Comparison of ENCODE assay signal across 23 mouse cellular contexts in the genomic region with DNA sequence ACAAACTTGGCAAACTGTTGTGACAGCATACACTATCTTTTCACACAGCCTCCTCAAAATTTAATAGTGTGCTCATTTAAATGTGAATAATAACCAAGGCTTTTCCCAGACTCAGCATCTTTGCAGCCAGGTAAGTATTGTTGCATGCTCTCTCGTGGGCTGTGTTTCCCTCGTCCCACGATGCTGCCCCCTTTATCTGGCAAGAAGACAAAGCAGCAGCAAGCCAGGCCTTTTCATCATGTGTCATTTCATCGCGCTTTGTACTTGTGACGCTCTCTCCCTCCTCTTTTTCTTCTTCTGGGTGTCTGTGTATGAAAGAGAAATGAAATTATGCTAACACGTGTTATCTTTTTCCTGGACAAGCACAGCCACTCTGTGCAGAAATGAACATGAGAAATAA.
A peak's percentile ranks its signal among the peaks of the same experiment; 100 is the strongest.
DNase-seq lines count a peak whose midpoint lies in the region; ATAC-seq lines count a peak whose summit lies in the region.
"Had no signal": no experiment of that assay in that cellular context is flagged by ENCODE, and none has a peak within 500 bp of the region (broad histone marks: within the 10 kb centered on the region; RNA-seq: fewer than 3 reads in every experiment).

No protein-coding gene starts in this region.

- no peak for DNase-seq in heart, postnatal 4 days
- peak; percentile 37 for DNase-seq in midbrain, embryonic 11.5 days (ENCODE audit: low spot score, missing footprints)
- no peak for DNase-seq in midbrain, embryonic 10.5 days (ENCODE audit: low spot score)
- no peak for DNase-seq in spleen, postnatal 36 days (ENCODE audit: low spot score in 2 of 2)
- no peak for DNase-seq in frontal cortex, postnatal 36 days (ENCODE audit: low spot score in 2 of 2)
- DNase-seq: adrenal gland, adult 8-10 months; cerebellum, adult 2 months; cerebellum, postnatal 25 days; gastrocnemius, adult 2 months; kidney, adult 11 months; lung, adult 18-20 months; lung, postnatal 10 days; thymus, adult 2 months; thymus, postnatal 4 days had no signal

- H3K4me3 ChIP-seq in heart, embryonic 13.5 days: no peak overlapping the region
- no peak overlapping the region for H3K4me3 ChIP-seq in midbrain, embryonic 11.5 days (ENCODE audit: low read depth, low read length)
- H3K4me3 ChIP-seq in midbrain, embryonic 10.5 days: no peak overlapping the region
- H3K4me3 ChIP-seq in midbrain, embryonic 13.5 days (replicated peaks): no peak overlapping the region
- H3K4me3 ChIP-seq: embryonic facial prominence, embryonic 12.5 days; gastrocnemius, adult 2 months; heart, embryonic 10.5 days; limb, embryonic 13.5 days; liver, embryonic 12.5 days; midbrain, embryonic 12.5 days had no signal

- peaks cover 60% of the 10 kb centered on the region for H3K4me1 ChIP-seq in heart, embryonic 13.5 days
- peaks cover 8% of the 10 kb centered on the region; the same call in 1 of the 2 replicates for H3K4me1 ChIP-seq in midbrain, embryonic 11.5 days (ENCODE audit: control insufficient read depth, insufficient read depth, low read length)
- H3K4me1 ChIP-seq in midbrain, embryonic 10.5 days: peaks cover 68% of the 10 kb centered on the region
- H3K4me1 ChIP-seq in midbrain, embryonic 13.5 days (replicated peaks): peaks cover 44% of the 10 kb centered on the region

- no peak for ATAC-seq in heart, embryonic 13.5 days (ENCODE audit: extremely low read depth, insufficient number of reproducible peaks, low FRiP score, low TSS enrichment)
- ATAC-seq in midbrain, embryonic 11.5 days (ENCODE audit: low FRiP score): no peak
- ATAC-seq in midbrain, embryonic 13.5 days: no peak
- ATAC-seq: liver, embryonic 12.5 days had no signal

- no peak overlapping the region for H3K4me2 ChIP-seq in heart, embryonic 13.5 days
- no peak overlapping the region for H3K4me2 ChIP-seq in midbrain, embryonic 11.5 days
- H3K4me2 ChIP-seq in midbrain, embryonic 13.5 days (replicated peaks): no peak overlapping the region
- H3K4me2 ChIP-seq: embryonic facial prominence, embryonic 12.5 days; limb, embryonic 13.5 days; liver, embryonic 12.5 days; midbrain, embryonic 12.5 days had no signal

- H3K27ac ChIP-seq in heart, embryonic 13.5 days (replicated peaks): no peak overlapping the region
- no peak overlapping the region for H3K27ac ChIP-seq in midbrain, embryonic 11.5 days (ENCODE audit: low read depth, low read length)
- no peak overlapping the region for H3K27ac ChIP-seq in midbrain, embryonic 10.5 days (replicated peaks)
- H3K27ac ChIP-seq in midbrain, embryonic 13.5 days: 0 out of 2 replicates have a peak overlapping the region, but pooled peaks have one; percentile 65
- H3K27ac ChIP-seq: embryonic facial prominence, embryonic 12.5 days; gastrocnemius, adult 2 months; heart, embryonic 10.5 days; kidney, postnatal 0 days; liver, embryonic 12.5 days; midbrain, embryonic 12.5 days; stomach, postnatal 0 days had no signal

- H3K36me3 ChIP-seq in heart, embryonic 13.5 days: no peaks in the 10 kb centered on the region
- H3K36me3 ChIP-seq in midbrain, embryonic 11.5 days (ENCODE audit: control insufficient read depth, insufficient read depth, low read length): no peaks in the 10 kb centered on the region
- no peaks in the 10 kb centered on the region for H3K36me3 ChIP-seq in midbrain, embryonic 10.5 days
- no peaks in the 10 kb centered on the region for H3K36me3 ChIP-seq in midbrain, embryonic 13.5 days
- H3K36me3 ChIP-seq: embryonic facial prominence, embryonic 12.5 days; heart, embryonic 10.5 days; limb, embryonic 13.5 days; liver, embryonic 12.5 days; midbrain, embryonic 12.5 days had no signal

- WGBS in heart, embryonic 13.5 days: 36% methylated on average over 7 of the region's 7 CpGs
- 63% methylated on average over 7 of the region's 7 CpGs for WGBS in midbrain, embryonic 11.5 days
- 77% methylated on average over 7 of the region's 7 CpGs for whole genome bisulfite sequencing in midbrain, embryonic 10.5 days
- WGBS in midbrain, embryonic 13.5 days: 35% methylated on average over 7 of the region's 7 CpGs

- no peaks in the 10 kb centered on the region; the same call in 1 of the 2 replicates for H3K9me3 ChIP-seq in heart, embryonic 13.5 days
- H3K9me3 ChIP-seq in midbrain, embryonic 11.5 days (ENCODE audit: control insufficient read depth, low read length): no peaks in the 10 kb centered on the region
- no peaks in the 10 kb centered on the region for H3K9me3 ChIP-seq in midbrain, embryonic 10.5 days (replicated peaks)
- no peaks in the 10 kb centered on the region for H3K9me3 ChIP-seq in midbrain, embryonic 13.5 days
- H3K9me3 ChIP-seq: embryonic facial prominence, embryonic 12.5 days; heart, embryonic 10.5 days; liver, embryonic 12.5 days; midbrain, embryonic 12.5 days had no signal

- H3K9ac ChIP-seq in heart, embryonic 13.5 days: peak overlapping the region; percentile 34; the same call in 1 of the 2 replicates
- H3K9ac ChIP-seq in midbrain, embryonic 11.5 days (ENCODE audit: low read length): no peak overlapping the region
- H3K9ac ChIP-seq in midbrain, embryonic 13.5 days (replicated peaks): no peak overlapping the region
- H3K9ac ChIP-seq: embryonic facial prominence, embryonic 12.5 days; limb, embryonic 13.5 days; liver, embryonic 12.5 days; midbrain, embryonic 12.5 days had no signal

- H3K27me3 ChIP-seq in heart, embryonic 13.5 days (replicated peaks): no peaks in the 10 kb centered on the region
- no peaks in the 10 kb centered on the region for H3K27me3 ChIP-seq in midbrain, embryonic 11.5 days (ENCODE audit: control insufficient read depth, insufficient read depth, low read length)
- H3K27me3 ChIP-seq in midbrain, embryonic 10.5 days (ENCODE audit: low read depth, poor library complexity, severe bottlenecking): no peaks in the 10 kb centered on the region
- no peaks in the 10 kb centered on the region for H3K27me3 ChIP-seq in midbrain, embryonic 13.5 days
- H3K27me3 ChIP-seq: embryonic facial prominence, embryonic 12.5 days; limb, embryonic 13.5 days; liver, embryonic 12.5 days; midbrain, embryonic 12.5 days had no signal
